Mouse (Mus musculus): ENCODE results near the gene Myo10.

GRCm38 (mm10) chr15:25689477-25689876 lies 67.2 kb downstream of the Myo10 start:
- TF ChIP-seq POLR2A (IDR thresholded peaks at IDR 0.05; ENCODE audit: control insufficient read depth, extremely low read depth, insufficient read depth, low read length, poor library complexity) (no peak), CTCF (IDR thresholded peaks at IDR 0.05; ENCODE audit: borderline replicate concordance, control insufficient read depth, extremely low read depth, insufficient read depth, low read length, poor library complexity) (no peak)
